Mouse (Mus musculus) embryo, embryonic 11 days (tissue): ENCODE measurements around the gene Nt5m.

Source experiments
- DNase-seq: peaks from one replicate; pipeline ENCODE4 v3.0.0-alpha.2; 2015

Nt5m gene

DNA sequence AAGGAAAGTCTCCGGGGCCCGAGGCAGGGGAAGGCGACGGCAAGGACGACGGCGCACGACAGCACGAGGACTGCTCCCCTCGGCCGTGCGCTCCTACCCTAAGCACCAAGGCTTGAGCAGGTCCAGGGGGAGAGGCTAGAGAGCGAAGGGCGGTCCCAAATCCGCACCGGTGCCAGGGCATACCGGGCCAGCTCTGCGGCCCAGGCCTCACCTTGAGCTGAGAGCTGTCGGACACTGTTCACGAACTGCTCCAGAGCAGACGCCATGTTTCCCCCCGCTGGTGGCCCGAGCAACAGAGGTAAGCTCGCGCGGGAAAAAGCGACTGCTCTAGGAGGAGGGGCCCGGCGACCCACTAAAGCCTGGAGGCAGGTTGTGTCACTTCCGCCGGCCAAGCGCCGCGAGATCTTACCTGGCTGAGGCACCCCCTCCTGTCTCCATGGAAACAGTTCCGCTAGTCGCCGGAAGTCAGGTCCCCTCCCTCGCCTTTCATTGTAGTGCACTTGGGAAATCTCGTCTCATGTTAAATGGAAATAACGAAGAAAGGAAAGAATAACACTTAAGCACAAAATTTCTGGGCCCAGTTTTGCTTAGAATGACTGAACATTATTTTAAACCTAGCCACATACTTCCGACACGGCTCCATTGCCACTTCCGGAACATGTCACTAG, 346 bp downstream of the Nt5m start, which contains the start of gene Cops3:
TSS of gene Cops3 (minus strand) at position 380 of the 668 bp plus-strand sequence.
- DNase-seq: peak; percentile 99

DNA sequence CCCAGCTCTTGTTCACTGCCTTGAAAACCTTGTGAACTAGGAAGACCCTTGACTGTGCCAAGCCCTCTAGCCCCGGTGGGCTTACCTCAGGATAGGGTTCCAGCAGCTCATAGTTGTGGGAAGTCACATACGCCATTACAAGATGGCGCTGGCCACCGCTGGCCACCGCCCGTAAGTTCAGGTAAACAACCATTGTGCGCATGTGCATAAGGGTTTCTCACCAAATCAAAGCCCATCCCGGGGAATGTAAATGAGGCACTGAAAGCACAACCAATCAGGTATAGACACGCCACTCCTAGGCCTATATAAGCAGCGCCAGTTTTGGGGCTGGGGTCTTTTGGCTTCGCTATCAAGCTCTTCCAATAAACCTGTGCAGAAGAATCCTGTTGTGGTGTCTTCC, 7.1 kb downstream of the Nt5m start:
- DNase-seq: no peak

GRCm38 (mm10) chr11:59847131-59847530, 7.9 kb downstream of the Nt5m start:
- DNase-seq: peak; percentile 70

DNA sequence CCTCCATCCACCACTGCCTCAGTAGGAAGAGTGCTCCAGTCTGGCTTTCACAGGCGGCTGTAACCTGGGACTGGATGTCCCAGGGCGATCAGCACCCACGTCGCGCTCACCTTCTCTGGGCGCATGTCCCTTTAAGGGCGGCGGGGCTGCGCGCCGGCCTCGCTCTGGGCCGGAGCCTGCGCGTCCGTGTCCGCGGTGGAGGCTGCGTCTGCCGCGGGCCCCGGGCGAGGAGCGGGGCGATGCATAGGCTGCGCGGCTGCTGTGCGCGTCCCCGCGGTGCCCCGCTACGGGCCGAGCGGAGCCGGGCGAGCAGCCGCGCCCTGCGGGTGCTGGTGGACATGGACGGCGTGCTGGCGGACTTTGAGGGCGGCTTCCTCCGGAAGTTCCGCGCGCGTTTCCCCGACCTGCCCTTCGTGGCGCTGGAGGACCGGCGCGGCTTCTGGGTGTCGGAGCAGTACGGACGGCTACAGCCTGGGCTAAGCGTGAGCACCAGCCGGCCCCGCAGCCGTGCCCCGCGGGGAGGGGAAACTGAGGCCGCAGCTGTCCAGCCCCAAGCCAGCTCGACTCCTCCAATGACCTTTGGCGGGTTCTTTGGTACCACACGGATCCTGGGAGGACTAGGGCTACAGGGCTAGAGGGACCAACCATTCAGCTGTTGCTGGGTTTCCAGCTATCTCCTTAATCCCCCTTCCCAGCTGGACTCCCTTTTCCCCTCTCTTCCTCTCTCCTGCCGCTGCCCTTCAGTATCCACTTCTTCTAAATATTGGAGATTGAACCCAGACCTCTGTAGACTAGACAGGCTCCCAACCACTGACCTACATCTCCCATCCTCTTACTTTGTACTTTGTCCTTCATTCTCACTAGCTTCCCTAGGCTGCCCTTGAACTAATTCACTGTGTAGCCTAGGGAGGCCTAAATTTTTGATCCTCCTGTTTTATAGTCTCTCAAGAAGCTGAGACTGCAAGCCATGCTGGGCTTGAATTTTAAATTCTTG, 8.9 kb downstream of the Nt5m start:
- DNase-seq: peak; percentile 88

DNA sequence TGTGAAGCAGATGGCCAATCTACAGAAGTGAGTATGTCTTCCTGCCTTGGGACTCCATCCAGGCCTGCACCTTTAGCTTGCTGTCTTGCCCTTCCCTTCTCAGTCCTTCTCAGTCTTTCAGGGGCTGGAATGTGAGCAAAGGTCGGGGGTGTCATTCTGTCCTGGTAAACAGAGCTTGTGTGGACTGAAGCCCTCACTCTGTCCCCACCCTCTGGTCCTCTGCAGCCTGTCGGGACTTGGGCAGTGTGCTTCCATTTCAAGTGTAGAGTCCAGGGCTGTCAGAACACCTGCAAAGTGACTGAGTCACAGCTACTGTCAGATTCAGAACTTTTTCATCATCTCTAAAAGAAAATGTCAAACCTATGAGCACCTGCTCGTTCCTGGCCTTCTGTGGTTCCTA, 13.6 kb downstream of the Nt5m start:
- no peak for DNase-seq

GRCm38 (mm10) chr11:59860467-59860866, 21.2 kb downstream of the Nt5m start:
- DNase-seq: no peak

GRCm38 (mm10) chr11:59864316-59864715, 25.1 kb downstream of the Nt5m start:
- DNase-seq: no peak

DNA sequence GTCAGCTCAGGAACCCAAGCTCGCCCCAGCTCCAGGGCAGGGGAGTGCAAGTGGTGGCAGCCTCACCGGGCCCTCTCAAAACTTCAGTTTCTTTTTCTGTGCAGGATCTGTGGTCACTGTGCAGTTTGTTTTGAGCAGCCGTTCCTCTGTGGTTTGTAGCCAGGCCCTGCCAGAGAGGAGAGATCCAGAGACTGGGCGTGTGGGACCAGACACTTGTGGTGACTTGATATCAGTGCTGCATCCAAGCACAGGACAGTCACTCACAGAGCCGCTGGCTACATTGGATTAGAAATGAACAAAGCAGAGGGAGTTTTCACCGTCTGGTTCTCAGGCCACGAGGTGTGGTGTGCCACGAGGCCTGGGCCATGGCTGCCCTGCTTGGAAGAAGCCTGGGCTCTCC, 32.9 kb downstream of the Nt5m start:
- no peak for DNase-seq

DNA sequence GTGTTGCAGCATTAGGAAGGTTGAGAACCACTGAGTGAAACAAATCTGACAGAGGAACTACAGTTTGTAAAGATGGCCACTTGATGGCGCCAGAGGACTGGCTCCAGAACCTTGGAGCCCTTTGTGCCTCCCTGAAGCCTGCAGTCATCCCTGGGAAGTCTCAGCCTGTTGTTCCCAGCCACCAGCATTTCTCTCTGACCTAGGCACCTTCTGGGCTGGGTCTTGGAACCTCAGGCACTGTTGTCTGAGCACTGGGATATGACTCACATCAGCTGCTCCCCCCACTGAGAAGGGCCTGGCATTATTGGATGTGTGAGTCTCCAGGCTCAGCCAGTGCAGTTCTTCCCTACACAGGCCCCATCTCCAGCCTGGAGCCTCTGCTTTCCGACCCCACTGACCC, 40.8 kb downstream of the Nt5m start:
- peak; percentile 88 for DNase-seq

GRCm38 (mm10) chr11:59885217-59885986, 46.2 kb downstream of the Nt5m start:
- peak; percentile 46 for DNase-seq

- DNase-seq: no peak
These were observed 47.7 kb downstream of the Nt5m start for GRCm38 (mm10) chr11:59886952-59887351.

GRCm38 (mm10) chr11:59888151-59888550, 48.9 kb downstream of the Nt5m start:
- DNase-seq: no peak

DNA sequence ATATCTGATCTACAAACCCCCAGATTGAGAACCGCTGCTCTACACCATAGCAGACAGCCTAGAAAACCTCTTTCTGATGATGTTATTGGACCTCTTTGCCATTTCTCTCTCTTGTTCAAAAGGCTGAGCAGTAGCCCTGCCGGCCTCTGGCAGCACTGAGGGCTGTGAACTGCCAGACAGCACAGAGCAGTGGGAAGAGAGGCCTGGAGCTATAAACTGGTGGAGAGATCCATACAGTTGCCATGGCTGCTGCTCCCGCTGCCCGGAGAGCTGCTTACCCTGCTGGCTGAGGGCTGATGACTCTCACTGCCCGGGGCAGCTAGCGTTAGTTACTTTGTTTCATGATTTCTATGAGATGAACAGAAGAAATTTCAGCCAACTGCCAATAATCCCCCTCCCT, 52.6 kb downstream of the Nt5m start:
- no peak for DNase-seq

DNA sequence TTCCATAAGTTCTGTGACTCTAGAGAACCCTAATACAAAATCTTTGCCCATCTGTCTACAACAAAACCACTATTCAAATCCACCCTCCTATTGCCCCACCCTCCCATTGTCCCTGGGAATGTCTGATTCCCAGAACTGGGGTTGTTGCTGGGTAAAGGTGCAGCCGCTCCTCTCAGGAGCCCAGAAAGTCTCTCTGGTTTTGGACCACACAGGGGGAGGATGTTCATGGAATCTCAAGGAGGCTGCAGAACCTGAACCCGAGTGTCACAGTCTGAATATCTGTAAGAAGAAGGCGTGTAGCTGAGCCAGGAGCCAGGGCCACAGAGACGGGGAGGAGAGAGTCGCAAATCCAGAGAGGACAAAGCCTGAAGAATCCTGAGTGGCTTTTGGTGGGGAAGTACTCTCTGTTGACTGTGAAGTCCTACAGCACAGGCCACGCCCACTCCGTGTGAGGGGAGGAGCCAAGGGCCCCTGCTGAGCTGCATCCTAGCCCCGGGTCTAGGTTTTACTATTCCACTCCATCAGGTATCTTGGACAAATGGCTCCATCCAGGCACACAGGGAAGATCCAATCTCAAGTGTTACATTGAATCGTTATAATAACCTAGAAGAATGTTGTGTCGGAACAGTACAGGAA, 54.0 kb downstream of the Nt5m start:
- DNase-seq: no peak

- no peak for DNase-seq
These were observed 55.7 kb downstream of the Nt5m start for GRCm38 (mm10) chr11:59894916-59895315.

DNA sequence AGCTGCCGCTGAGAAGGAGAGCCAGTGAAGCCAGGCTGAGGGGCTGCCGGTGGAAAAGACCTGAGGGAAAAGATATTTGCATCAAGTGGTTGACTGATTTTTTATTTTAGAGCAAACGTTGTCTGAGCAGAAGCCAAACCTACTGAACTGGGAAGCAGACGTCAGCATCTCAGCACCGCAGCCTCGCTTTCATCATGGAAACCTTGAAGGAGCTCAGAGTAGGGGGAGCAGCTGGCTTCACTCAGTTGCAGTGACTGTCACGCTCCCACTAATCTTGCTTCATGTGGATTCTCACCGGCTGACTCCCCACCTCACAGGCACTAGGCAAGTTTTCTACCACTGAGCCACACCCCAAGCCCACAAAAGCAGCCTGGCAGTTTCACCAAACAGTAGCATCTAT, 56.1 kb downstream of the Nt5m start:
- DNase-seq: no peak

- no peak for DNase-seq
These were observed 58.8 kb downstream of the Nt5m start for GRCm38 (mm10) chr11:59897981-59898599.

DNA sequence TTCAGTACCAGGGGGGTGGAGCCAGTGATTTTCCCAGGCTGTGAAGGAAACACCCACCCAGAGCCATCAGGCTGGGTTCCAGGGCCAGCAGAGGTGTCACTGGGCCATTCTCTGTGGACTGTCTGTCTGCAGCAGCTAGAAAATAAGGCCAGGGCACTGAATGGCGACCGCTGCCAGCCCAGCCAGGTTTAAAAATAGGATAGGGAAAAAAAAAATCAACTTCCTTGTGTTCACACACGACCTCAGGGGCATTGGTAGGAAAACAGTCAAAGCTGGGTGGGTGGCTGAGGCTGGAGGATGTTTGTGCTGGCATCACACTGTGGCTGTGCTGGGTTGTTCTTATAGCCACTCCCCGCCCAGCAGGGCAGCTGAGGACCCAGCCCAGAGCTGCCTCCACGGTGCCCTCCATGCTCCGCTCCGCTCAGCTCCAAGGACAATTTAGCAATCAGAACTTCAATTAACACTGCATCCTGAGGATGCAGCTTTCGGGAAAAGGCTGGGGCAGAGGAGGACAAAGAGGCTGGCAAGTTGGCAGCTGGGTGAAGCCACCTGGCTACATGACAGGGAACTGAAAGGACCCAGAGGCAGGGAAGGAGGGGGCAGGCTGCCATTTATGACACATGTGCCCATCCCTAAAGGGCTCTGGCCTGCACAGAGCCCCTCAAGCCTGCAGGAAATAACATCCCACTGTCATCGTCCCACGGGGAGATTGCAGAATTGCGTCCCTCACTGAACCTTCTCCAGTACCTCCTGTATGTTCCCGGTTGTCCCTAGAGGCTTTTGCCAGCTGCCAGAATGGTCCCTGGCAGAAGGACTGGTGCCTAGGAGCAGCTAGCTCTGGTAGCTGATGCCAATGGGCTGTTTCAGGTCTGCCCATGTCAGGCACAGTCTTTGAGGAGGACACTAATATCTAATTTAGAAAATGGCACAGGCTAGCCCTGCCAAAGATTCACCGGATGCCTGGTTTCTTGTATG, 60.8 kb downstream of the Nt5m start:
- DNase-seq: no peak

DNA sequence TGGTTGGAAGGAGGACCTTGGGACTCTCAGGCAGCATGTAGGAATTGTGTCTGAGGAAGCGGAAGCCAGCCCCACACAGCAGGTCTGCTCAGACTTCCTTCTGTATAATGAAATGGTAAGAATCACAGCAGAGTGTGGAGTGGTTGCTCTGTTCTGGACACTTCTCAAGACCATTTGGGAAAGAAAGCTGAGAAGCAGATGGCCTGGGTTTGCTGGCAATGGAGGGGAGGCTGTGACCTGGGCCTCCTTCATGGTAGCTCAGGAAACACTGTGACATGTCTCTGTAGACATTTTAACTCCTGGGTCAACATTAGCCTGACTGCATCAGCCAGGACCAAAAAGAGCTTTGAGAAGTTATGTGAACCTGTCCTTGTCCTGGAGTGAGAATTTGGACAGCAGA, 61.7 kb downstream of the Nt5m start:
- no peak for DNase-seq

- DNase-seq: no peak
These were observed 62.9 kb downstream of the Nt5m start for GRCm38 (mm10) chr11:59902045-59902726.
